Mouse (Mus musculus) heart, adult 2 months (tissue): ENCODE measurements at regions not wholly inside any gene's neighbourhood (a gene's known extent, or its start where the extent isn't known, plus 50 kb on each side); places are given as distances from the start of the nearest gene placed in this dataset.

Experiments
- EP300 ChIP-seq: fragments of 200-500 bp; IDR thresholded peaks from 2 replicates; pipeline ENCODE4 v1.6.1; 2011; ENCODE audit warnings: low read depth, low read length, control low read depth; ENCODE audit not compliant: insufficient read depth
- POLR2A ChIP-seq: fragments of 200-500 bp; IDR thresholded peaks from 2 replicates; pipeline ENCODE4 v1.6.1; 2011; ENCODE audit warnings: mild to moderate bottlenecking, low read depth, low read length, control low read depth; ENCODE audit not compliant: insufficient read depth

DNA sequence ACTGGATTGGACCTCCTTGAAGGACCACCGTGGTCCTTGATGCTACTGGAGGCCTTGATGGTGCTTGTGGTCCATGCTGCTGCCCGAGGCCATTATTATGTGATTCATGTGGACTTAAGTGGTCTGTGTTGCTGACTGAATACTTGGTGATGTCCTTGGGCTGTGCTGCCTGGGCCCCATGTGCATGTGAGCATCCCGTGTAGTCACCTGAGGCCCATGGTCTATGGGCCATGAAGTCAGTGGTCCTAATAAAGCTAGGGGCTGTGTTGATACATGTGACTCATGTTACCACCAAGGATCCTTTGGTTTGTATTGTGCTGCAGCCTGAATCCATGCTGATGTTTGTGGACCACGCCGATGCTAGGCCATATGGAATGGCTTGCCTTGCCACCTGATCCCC lies 456.1 kb upstream of the Zic4 start:
- TF ChIP-seq POLR2A = no peak
- no peak for TF ChIP-seq EP300
